Mouse (Mus musculus) kidney, adult 2 months (tissue): Measurements from ENCODE around the gene Rimbp2.

Source experiments
- CTCF ChIP-seq: fragments of 200-500 bp; conservative IDR thresholded peaks from 2 replicates; pipeline ENCODE4 v1.5.1; 2011; ENCODE audit warnings: low read depth, mild to moderate bottlenecking, control low read depth, low read length, moderate library complexity, mixed read lengths; ENCODE audit not compliant: insufficient read depth, insufficient read length
- POLR2A ChIP-seq: fragments of 200-500 bp; IDR thresholded peaks from one replicate; pipeline ENCODE4 v1.6.1; 2011; ENCODE audit warnings: low read depth, low read length, control low read depth

DNA sequence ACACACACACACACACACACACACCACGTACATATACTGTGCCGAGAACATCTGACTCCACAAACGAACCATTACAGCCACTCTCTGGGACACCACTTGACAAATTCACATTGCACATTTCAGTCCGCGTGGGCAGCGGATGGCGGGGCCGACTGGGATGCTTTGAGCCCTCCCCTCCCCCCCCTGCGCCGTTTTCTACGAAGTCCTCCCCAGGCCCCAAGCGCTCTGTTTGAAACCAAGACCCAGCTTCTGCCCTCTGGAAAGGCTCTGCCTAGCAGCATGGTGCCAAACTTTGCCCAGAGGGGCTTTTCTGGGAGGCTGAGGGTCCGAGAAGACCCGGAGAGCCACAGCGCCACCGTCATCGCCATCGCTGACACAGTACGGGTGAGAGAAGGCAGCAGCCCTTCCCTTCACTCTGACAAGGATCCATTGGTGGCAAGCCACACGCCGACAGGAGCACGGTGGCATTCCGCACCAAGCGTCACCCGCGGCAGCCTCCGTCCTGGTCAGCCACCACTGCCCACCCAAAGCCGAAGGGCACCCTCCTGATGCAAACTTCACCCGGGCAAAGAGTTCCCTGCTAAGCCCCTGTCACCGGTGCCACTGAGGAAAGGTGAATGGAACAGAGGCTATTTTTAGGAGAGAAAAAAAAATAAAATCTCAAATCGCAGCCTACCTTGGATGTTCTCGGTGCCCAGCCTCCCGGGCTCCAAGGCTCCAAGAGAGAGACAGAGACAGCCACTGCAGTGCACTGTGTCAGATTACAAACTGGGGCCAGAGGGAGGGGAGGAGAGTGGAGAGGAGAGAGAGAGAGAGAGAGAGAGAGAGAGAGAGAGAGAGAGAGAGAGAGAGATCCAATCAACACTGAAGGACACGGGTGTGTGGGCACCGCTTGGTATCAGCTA lies 743 bp downstream of the Rimbp2 start:
- TF ChIP-seq POLR2A (no peak), CTCF (no peak)
